Mouse (Mus musculus): ENCODE data around the gene Myt1l. TPM values are rescaled to one million over a fixed set of nuclear protein-coding genes. Genes with fewer than 3 reads are reported as not detected.

Gene Myt1l
- polyA plus RNA-seq, 1 experiment from 2014 or later = 3.3 TPM

DNA sequence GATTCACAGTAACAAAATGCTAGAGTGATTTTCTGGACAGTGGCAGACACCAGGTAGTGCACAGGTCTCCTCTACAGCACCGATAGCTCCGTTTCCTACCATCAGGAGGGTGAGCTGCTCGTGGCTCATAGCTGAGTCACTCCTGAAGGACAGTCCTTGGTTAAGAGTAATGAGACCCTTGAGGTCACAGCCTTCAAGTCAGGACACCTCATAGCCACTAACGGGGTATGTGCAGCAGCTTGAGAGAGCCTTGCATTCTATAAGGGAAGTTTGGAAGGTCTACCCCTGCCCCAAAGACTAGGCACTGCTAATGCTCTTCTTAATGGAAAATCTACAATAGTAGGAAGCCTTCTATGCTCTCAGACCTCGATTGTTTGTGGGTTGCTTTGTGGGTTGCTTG, 163.4 kb downstream of the Myt1l start:
- Histone ChIP-seq H3K4me3 (no peak overlapping the region), H3K4me1 (peaks cover 13% of the 10 kb centered on the region), H3K27ac (no peak overlapping the region), H3K27me3 (ENCODE audit: poor library complexity, severe bottlenecking) (peaks cover 52% of the 10 kb centered on the region), H3K9me3 (no peaks in the 10 kb centered on the region), H3K36me3 (replicated peaks) (no peaks in the 10 kb centered on the region)
- DNase-seq (ENCODE audit: extremely low spot score, low spot score) = no peak
- WGBS = 82% methylated on average over 5 of the region's 5 CpGs

DNA sequence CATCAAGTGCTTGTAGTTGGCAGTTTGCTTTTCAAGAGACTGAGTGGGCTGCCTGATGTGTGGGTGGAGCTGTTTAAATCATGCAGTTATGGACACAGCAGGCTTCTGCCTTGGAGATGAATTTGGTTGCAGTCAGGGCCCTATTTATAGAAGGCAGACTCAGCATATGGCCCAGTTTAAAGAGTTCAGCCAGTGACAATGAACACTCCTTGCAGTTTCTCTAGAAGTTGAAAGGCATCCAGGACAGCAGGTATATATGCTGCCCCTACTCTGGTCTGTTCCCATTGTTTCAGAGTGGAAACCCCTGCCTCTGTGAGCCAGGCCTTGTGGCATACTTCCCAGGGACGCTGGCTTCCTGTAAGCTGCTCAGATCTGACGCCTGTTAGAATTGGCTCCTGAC, 167.0 kb downstream of the Myt1l start:
- Histone ChIP-seq H3K4me3 (no peak overlapping the region), H3K36me3 (replicated peaks) (no peaks in the 10 kb centered on the region), H3K9me3 (no peaks in the 10 kb centered on the region), H3K4me1 (peaks cover 43% of the 10 kb centered on the region), H3K27me3 (ENCODE audit: poor library complexity, severe bottlenecking) (peaks cover 67% of the 10 kb centered on the region), H3K27ac (no peak overlapping the region)
- DNase-seq (ENCODE audit: extremely low spot score, low spot score) = no peak
- 52% methylated on average over 2 of the region's 2 CpGs for WGBS

DNA sequence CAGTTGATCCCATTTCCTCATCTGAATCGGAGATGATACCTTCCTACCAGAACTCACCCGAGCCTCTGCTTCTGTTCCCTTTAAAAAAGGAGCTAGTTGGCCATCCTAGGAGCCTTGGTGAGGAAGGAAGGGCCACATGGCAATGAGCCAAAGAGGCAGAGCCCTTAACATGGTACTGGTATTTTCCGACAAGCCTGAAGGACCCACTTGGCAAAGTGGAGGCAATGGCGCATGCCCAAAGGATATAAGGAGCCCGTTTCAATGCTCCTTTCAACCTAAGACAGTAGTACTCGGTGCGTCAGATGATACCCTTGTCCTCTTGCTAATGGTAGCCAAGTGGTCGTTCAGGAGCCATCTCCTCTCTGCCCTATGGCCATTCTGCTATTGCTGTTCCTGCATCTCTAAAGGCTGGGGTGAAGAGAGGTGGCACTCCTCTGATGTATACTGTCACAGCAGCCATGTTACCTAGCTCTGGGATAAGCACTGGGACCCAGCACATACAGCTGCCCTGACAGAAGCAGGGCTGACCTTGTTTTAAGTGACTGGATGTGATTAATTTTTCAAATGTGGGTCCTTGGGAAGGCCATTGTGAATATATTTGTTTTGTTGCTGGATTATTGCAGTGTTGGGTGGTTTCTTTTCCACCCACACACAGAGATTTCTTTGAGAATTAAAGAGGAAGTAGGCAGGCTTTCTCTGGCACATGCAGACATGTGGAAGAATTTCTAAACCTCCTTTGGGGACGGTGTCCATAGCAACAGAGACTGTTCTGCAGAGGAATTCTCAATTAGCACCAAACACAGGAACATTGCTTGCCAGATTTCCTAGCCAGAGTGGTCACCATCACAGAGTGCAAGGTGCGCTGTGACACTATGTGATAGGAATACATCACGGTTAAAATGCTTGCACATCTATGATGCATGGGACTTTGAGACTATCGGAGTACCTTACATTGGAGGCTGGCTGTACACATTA, 169.6 kb downstream of the Myt1l start:
- peak; percentile 27 for DNase-seq (ENCODE audit: extremely low spot score, low spot score)
- Histone ChIP-seq H3K36me3 (replicated peaks) (no peaks in the 10 kb centered on the region), H3K9me3 (no peaks in the 10 kb centered on the region), H3K27ac (peak overlapping the region; percentile 69), H3K4me3 (no peak overlapping the region), H3K4me1 (peaks cover 62% of the 10 kb centered on the region), H3K27me3 (ENCODE audit: poor library complexity, severe bottlenecking) (peaks cover 78% of the 10 kb centered on the region)
- 76% methylated on average over 12 of the region's 12 CpGs for WGBS

DNA sequence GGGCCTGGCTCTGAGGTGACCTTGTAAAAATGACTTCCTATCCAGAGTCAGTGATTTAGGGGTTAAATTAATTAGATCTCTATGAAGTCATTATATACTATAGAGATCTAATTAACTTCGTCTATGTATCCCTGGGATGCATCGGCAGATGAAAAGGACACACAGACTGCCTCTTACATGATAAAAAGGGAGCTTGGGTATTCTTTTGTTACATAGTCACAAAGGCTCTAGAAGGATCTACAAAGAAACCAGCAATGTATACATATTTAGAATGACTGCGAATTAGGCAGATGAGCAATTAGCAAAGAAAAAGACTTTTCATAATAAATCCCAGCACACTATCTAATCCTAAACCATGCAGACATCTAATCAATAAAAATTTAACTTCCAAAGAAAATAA, 170.4 kb downstream of the Myt1l start:
- H3K4me1 ChIP-seq = peaks cover 69% of the 10 kb centered on the region

DNA sequence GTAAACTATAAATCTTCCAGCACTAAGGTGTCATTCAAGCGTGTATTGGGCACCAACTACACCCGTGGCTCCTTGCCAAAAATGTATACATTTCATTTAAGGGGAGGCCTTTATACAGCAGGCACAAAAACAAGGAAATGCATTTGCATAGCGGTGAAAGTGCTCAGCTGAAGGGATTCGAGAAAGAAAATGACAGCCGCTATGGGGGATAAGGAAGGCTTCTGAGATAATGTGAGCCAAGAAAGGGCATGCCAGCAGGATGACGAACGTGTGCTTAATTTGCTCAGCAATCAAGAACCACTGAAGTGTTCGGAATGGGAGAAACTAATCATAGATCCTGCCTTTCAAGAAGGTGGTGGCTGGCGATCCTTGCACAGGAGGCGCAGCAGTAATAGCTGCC, 170.8 kb downstream of the Myt1l start:
- peak; percentile 23 for DNase-seq (ENCODE audit: extremely low spot score, low spot score)
- Histone ChIP-seq H3K4me1 (peaks cover 69% of the 10 kb centered on the region), H3K9me3 (no peaks in the 10 kb centered on the region), H3K36me3 (replicated peaks) (no peaks in the 10 kb centered on the region), H3K27ac (no peak overlapping the region), H3K27me3 (ENCODE audit: poor library complexity, severe bottlenecking) (peaks cover 78% of the 10 kb centered on the region), H3K4me3 (no peak overlapping the region)
- WGBS = 28% methylated on average over 10 of the region's 10 CpGs

More for the DNA sequence above, 170.4 kb downstream of the Myt1l start:
- WGBS = 37% methylated on average over 3 of the region's 3 CpGs
- DNase-seq (ENCODE audit: extremely low spot score, low spot score) = no peak
- peaks cover 79% of the 10 kb centered on the region for H3K27me3 ChIP-seq (ENCODE audit: poor library complexity, severe bottlenecking)
- H3K27ac ChIP-seq = no peak overlapping the region
- H3K9me3 ChIP-seq = no peaks in the 10 kb centered on the region
- no peaks in the 10 kb centered on the region for H3K36me3 ChIP-seq (replicated peaks)
- H3K4me3 ChIP-seq = no peak overlapping the region

DNA sequence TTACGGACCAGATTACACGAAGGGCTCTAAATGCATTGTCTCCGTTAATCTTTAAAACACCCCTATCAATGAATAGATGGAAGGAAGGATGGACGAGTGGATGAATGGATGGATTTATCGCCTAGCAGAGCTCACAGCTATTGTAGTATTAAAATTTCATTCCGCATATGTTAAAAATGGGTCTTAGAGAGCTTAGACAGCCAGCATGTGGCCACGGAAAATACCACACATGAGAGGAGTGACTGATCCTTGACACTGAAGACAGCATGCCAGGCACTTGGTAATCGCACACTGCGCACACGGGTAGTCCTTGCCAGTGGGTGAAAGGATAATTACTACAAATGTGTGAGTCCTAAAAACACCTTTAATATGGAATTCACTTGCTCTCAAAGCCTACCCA, 171.2 kb downstream of the Myt1l start:
- DNase-seq (ENCODE audit: extremely low spot score, low spot score) = no peak
- no peak overlapping the region for H3K4me3 ChIP-seq
- H3K9me3 ChIP-seq = no peaks in the 10 kb centered on the region
- 47% methylated on average over 10 of the region's 10 CpGs for WGBS
- H3K36me3 ChIP-seq (replicated peaks) = no peaks in the 10 kb centered on the region
- peaks cover 74% of the 10 kb centered on the region for H3K27me3 ChIP-seq (ENCODE audit: poor library complexity, severe bottlenecking)
- peaks cover 69% of the 10 kb centered on the region for H3K4me1 ChIP-seq
- no peak overlapping the region for H3K27ac ChIP-seq

DNA sequence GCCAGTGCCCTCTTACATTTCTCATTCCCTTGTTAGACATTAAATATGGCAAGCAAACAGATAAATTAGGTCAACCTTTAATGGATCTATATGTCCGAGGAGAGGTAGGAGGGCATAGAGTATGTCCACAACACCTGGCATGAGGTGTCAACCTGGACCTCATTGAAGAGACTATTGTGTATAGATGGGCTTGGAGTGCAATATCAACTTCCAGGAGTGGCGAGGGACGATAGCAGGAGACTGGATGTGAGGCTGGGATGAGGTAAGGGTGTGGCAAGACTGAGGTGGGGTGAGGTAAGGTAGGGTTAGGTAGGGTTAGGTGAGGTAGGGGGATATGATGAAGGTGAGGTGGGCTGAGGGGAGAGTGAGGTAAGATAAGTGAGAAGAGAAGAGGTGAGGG, 171.8 kb downstream of the Myt1l start:
- 91% methylated on average over 3 of the region's 3 CpGs for WGBS

DNA sequence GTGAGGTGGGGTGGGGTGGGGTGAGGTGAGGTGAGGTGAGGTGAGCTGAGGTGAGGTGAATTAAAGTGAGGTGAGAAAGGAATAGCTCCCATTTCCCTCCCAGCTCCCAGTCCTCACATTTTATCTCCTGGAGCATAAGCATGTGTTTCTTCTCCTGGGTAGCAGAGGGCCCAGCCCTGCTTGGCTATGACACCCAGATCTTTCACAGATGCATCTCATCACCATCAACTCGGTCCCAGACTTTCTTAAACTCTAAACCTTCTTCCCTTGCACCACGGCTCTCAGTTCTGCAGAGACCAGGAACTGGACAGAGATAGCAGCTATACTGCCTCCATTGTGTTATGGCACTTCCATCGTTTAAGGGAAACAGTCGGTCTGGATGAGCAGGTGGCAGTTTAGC, 172.9 kb downstream of the Myt1l start:
- no peak overlapping the region for H3K4me3 ChIP-seq
- no peaks in the 10 kb centered on the region for H3K36me3 ChIP-seq (replicated peaks)
- peak overlapping the region; percentile 79; the same call in 1 of the 2 replicates for H3K27ac ChIP-seq
- H3K9me3 ChIP-seq = no peaks in the 10 kb centered on the region
- 65% methylated on average over 4 of the region's 4 CpGs for WGBS
- peaks cover 57% of the 10 kb centered on the region for H3K27me3 ChIP-seq (ENCODE audit: poor library complexity, severe bottlenecking)
- DNase-seq (ENCODE audit: extremely low spot score, low spot score) = no peak
- H3K4me1 ChIP-seq = peaks cover 63% of the 10 kb centered on the region

More for the DNA sequence above, 171.8 kb downstream of the Myt1l start:
- no peak overlapping the region for H3K27ac ChIP-seq
- peaks cover 67% of the 10 kb centered on the region for H3K27me3 ChIP-seq (ENCODE audit: poor library complexity, severe bottlenecking)
- DNase-seq (ENCODE audit: extremely low spot score, low spot score) = no peak
- no peaks in the 10 kb centered on the region for H3K9me3 ChIP-seq
- no peak overlapping the region for H3K4me3 ChIP-seq
- H3K36me3 ChIP-seq (replicated peaks) = no peaks in the 10 kb centered on the region
- peaks cover 69% of the 10 kb centered on the region for H3K4me1 ChIP-seq

DNA sequence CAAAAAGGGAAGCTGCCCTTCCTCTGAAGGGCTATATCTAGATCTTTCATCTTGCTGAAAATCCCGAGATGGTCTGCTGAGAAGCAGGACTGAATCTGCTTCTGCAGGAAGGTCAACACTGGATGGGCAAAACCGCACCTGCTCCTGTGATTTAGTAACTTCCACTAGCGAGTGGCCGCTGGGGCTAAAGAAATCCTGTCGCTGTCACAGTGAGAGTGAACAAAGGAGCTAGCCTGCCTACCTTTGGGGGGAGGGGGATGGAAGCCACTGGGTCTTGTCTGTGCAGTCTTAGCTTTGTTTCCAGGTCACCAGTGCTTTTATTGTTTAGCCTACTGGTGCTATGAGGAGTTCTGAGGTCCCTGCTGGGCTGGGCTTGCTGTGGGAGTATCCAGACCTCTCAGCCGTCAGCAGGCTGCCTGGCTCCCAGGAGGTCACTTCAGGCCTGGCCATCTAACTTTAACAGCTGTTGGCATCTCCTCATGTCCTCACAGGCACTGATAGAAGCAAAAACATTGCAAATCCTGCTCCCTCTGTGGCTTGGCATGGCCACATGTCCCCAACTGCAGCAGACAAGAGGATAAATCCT, 173.6 kb downstream of the Myt1l start:
- Histone ChIP-seq H3K27ac (peak overlapping the region; percentile 79), H3K9me3 (no peaks in the 10 kb centered on the region), H3K27me3 (ENCODE audit: poor library complexity, severe bottlenecking) (peaks cover 49% of the 10 kb centered on the region), H3K36me3 (replicated peaks) (no peaks in the 10 kb centered on the region), H3K4me1 (peaks cover 63% of the 10 kb centered on the region), H3K4me3 (peak overlapping the region; percentile 3; the same call in 1 of the 2 replicates)
- peak; percentile 39 for DNase-seq (ENCODE audit: extremely low spot score, low spot score)
- 8% methylated on average over 6 of the region's 6 CpGs for WGBS

DNA sequence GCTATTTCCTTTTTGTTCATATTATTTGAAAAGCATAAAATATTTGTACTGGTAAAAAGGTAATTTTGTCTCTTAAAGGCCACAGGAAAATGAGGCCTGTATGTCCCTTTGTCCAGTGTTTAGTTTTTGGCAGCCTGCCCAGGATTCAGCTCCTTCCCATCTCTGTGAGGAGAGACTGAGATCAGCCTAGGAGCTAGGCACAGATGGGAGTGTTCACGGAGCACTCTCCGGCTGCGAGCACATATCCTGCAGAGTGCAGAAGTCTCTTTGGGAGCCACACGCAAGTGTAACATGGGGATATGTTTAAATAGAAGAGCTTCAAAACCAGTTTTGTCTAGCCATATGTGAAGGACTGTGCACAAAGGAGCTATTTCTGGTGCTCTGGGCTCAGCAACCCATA, 174.4 kb downstream of the Myt1l start:
- peaks cover 58% of the 10 kb centered on the region for H3K4me1 ChIP-seq
- DNase-seq (ENCODE audit: extremely low spot score, low spot score) = no peak
- H3K27ac ChIP-seq = peak overlapping the region; percentile 79; the same call in 1 of the 2 replicates

DNA sequence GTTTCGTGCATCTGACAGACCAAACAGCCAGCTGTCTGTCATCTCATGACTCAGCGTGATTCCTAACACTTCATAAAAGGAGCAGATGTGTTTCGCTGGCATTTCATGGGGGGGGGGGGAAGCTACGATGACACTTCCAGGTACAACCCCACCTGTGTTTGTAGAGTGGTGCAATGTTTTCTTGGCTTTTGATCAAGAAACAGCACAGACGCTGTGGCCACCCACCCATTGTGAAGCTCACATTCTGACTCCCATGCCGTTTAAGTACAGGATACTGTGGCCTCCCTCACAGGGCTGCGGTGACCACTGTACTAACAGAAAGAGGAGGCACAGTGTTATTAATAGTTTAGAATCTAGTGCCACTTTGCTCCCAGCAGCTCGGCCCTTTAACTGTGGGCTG, 175.4 kb downstream of the Myt1l start:
- Histone ChIP-seq H3K4me3 (no peak overlapping the region), H3K9me3 (no peaks in the 10 kb centered on the region), H3K27me3 (ENCODE audit: poor library complexity, severe bottlenecking) (peaks cover 39% of the 10 kb centered on the region), H3K27ac (0 out of 2 replicates have a peak overlapping the region, but pooled peaks have one; percentile 62), H3K36me3 (replicated peaks) (no peaks in the 10 kb centered on the region), H3K4me1 (peaks cover 49% of the 10 kb centered on the region)
- 86% methylated on average over 8 of the region's 8 CpGs for WGBS
- DNase-seq (ENCODE audit: extremely low spot score, low spot score) = no peak

More for the DNA sequence above, 174.4 kb downstream of the Myt1l start:
- H3K36me3 ChIP-seq (replicated peaks) = no peaks in the 10 kb centered on the region
- H3K4me3 ChIP-seq = no peak overlapping the region
- H3K9me3 ChIP-seq = no peaks in the 10 kb centered on the region
- peaks cover 41% of the 10 kb centered on the region for H3K27me3 ChIP-seq (ENCODE audit: poor library complexity, severe bottlenecking)
- WGBS = 68% methylated on average over 4 of the region's 4 CpGs

DNA sequence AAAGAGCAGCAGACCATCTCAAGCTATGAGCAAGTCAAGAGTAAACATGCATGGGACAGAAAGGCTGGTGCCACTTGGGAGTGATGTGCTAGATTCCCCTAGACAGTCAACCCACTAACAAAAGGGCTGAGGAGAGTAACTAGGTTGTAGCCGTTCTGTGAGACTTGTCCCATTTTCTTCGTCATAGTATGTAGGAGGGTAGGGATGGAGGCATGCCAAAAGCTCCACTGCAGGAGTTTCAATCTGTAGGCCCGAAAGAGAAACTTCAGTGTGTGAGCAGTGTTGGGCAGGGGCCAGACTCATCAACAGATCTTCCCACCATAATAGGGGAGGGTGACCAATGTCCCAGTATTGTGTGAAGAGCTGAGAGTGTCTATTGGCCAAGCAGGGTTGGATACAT, 178.9 kb downstream of the Myt1l start:
- Histone ChIP-seq H3K4me1 (peaks cover 14% of the 10 kb centered on the region), H3K27me3 (ENCODE audit: poor library complexity, severe bottlenecking) (peaks cover 16% of the 10 kb centered on the region), H3K9me3 (no peaks in the 10 kb centered on the region), H3K27ac (no peak overlapping the region), H3K4me3 (no peak overlapping the region), H3K36me3 (replicated peaks) (no peaks in the 10 kb centered on the region)
- WGBS = 91% methylated on average over 3 of the region's 3 CpGs
- DNase-seq (ENCODE audit: extremely low spot score, low spot score) = no peak

DNA sequence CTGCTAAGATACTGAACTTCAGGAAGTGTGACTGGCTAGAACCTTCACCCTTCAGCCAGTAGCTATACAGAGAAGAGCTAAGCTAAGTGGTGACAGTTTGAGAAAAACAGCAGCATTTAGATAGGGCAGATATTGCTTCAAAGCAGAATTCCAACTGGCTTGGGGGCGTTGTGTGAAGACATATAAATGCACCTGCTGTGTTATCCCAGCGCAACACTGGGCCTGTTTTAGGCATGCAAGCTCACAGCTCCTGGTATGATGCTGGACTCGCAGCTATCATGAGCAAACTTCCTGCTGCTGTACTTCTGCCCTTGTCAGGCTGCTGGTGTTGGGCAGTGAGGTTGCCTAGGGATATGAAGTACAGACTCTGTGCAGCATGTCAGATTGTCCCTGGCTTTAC, 180.0 kb downstream of the Myt1l start:
- no peak overlapping the region for H3K27ac ChIP-seq
- no peaks in the 10 kb centered on the region for H3K36me3 ChIP-seq (replicated peaks)
- DNase-seq (ENCODE audit: extremely low spot score, low spot score) = no peak
- no peaks in the 10 kb centered on the region for H3K9me3 ChIP-seq
- peaks cover 7% of the 10 kb centered on the region for H3K27me3 ChIP-seq (ENCODE audit: poor library complexity, severe bottlenecking)
- H3K4me1 ChIP-seq = peaks cover 4% of the 10 kb centered on the region
- no peak overlapping the region for H3K4me3 ChIP-seq
- WGBS = 86% methylated on average over 3 of the region's 3 CpGs
